Mouse (Mus musculus): Measurements from ENCODE around the gene Tlr9.
A peak's percentile ranks its signal among the peaks of the same experiment; 100 is the strongest.

The Tlr9 gene

DNA sequence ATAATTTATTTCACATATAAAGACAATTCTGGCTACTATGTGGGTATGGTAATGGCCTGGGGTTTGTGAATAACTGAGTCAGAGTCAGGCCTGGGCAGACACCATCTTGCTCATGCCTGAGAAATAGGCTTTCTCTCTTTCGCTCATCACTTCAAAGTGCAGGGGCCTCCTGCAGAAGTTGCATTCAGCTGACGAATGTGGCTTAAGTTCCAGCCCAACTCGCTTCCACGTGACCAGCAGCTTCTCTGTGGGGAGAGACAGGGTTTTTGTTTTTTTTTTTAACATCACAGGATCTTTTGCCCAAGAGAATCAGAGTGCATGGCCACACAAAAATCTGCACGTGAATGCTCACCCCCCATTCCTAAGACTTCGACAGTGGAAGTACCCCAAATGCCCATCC is 11.6 kb downstream of the Tlr9 start:
- no peak for DNase-seq

DNA sequence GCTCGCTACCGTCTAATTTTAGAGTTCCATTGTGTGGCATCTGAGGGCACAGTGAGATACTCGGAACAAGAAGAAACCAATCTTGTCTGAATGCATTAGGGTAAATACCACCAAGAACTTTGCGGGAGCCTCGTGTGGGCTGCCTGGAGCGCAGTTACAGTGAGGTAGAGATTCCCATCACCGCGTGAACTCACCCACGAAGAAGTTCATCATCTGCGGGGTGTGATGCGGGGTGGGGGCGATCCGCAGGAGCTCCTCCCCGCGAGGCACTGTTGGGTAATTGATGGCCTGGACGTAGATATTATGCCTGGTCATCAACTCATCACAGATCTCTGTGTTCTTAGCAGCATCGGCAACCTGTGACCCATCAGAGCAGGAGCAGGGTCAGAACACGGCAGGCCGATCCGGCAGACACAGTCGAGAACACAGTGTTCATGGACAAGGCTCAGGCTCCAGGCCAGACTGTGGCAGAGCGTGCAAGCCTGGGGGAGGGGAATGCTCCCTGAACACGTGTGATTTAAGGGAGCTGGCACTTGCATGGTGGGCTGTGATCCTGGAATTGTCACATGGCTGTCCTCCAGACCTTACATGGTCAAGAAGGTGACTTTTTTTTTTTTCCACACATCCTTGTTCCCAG is 12.9 kb downstream of the Tlr9 start:
- DNase-seq: no peak

DNA sequence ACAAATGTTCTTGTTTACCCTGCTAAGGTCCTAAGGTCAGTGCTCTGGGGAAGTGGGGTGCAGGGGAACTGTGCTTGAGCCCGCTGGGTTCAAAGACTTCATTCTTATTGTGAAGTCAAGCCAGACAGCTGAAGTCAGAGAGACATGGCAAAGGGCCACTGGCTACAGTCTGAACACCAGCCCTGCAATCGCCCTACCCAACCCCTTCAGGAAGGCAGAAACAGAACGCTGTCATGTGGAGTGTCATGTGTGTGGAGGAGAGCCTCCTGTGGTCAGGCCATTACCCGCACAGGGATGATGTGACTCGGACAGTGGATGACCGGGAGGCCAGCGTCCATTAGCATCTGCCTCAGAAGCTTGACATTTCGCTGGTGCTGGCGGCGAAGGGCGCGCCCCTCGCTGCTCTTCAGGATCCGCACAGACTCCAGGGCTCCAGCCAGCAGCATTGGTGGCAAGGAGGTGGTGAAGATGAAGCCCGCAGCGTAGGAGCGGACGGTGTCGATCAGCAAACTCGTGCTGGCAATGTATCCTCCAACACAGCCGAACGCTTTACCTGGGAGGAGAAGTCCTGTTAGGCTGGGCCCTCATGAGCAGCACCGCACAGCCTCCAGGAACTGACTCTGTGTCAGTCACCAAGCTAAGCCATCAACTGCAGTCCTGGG is 13.9 kb downstream of the Tlr9 start:
- no peak for DNase-seq

DNA sequence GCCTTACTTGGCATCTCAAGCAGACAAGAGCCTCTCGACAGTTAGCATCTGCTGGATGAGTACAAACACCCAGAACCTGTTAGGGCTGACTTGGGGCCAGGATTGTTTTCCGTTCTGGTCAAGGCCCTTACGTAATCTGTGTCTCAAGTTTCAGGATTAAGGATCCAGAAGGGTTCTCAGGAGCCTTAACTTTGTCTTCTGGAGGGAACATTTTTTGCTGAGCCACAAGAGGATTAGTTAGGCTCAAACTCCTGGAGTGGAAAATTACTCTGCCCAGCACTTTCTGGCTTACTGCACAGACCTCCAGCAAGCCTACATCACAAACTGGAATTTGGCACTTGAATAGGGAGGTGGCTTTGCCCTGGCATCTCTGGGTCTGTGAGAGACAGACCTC is 14.4 kb downstream of the Tlr9 start:
- DNase-seq: no peak

DNA sequence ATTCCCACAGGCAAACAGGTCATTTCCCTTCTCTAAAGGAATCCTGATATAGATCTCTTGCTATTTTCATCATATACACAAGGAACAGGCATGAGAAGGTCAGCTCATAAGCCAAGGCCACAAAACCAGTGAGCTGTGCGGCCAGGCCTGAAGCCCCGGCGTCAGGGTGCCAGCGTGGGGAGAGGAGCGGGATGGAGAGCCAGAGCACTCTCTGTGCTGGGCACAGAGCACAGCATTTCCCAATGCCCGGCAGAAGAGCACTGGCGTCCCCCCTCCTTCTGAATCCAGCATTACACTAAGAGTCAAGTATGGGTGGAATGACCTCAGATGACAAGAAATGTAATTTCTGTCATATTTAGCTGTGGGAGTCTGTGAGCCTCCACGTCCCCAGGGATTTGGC is 15.0 kb downstream of the Tlr9 start:
- no peak for DNase-seq

DNA sequence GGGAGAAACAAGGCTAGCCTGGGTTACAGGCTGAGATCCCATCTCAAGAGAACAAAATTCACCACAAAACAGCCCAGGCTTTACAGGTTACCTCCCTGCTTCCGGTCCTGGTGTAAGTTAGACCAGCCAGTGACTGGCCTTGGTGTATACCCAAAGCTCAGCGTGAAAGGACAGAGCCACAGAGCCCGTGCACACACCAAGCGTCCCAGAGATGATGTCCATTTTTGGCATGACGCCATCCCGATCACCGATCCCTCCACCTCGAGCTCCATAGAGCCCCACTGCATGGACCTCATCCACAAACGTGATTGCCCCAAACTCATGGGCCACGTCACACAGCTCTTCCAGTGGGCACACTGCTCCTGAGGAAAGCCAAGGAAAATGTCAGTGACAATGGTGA is 15.5 kb downstream of the Tlr9 start:
- DNase-seq: no peak

DNA sequence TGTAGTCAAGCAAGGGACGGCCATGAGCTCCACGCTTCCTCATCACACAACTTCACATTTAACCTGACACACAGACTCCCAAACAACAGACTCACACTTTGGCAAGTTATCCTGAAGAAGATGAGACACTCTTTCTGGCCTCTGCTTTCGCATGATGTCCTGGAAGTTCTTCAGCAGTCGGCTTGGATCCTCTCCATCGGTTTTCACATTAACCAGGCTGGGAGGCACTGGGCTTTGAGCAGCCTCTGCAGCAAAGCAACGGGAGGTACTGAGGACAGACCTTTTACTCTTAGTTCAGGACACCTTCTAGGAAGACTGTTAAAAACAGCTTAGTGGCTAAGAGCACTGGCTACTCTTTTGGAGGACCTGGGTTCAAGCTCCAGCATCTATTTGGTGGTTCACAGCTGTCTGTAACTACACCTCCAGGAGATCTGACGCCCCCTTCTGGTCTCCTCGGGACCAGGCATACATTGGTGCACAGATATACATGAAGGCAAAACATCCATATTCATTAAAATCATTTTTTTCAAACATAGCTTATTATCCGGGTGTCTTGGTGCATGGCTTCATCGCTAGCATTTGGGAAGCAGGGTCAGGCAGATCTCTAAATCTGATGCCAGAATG is 19.3 kb downstream of the Tlr9 start:
- no peak for DNase-seq

DNA sequence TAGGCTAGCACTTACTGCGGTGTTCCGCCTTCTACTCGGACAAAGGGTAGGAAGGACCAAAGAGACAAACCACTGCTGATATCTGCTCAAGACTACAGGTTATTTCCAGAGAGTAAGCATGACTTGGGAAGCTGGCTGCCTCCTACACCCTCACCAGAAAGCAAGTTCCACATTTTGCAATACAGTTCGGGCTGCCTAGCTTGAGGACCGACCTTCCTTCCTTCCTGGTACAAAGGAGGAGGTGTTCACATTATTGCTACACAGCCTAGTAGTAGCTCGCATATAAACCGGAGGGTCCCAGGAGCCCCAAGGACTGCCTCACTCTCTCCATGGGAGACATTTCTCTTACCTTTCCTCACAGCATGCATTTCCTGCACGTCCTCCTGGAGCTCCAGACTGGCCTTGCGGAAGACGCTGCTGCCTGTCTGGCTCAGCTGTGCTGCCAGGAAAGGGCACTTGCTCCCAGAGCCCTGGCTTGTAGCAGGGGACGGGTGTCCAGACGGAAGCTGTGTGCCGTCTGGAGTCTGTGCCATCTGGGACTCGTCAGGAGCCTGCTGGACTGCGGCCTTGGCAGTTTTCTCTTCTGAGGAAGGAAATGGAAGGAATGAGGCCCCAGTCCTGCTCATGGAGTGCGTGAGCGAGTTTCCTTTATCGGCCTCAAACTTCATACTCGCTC is 20.6 kb downstream of the Tlr9 start:
- peak; percentile 77 for DNase-seq

DNA sequence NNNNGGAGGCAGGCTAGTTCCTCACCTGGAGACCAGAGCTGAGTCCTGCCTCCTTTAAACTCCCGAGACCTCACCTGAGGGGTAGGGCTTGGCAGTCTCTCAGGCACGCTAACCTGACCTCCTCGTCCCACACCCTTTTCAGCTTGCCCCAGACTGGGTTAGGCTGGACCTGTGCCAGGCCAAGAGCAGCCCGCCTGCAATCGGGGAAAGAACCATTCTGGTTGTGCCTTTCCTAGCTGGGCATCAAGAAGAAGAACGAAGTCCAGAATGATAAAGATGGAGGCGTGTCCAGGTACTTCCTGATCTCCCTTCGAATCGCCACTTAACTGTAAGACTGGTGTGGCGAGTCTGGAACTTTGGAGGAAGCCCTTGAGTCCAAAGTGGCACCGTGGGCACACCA is 27.2 kb downstream of the Tlr9 start:
- no peak for DNase-seq

DNA sequence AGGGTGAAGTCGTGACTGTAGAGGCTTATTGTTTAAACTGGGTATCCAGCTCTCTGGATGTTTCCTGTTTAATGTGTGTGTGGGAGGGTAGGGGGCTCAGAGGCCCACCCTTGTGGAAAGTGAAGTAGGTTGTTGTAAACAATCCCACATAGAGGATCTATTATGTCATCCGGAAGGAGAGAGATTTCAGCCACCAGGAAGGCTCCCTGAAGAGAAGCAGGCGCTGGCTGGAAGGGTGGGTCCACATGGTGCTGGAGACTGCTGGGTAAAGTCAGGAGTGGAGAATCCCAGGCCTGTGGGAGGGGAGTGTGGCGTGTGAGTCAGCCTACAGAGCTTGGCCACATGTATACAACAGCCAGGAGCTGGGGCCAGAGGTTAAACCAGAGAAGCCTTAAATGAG is 27.8 kb downstream of the Tlr9 start:
- no peak for DNase-seq

DNA sequence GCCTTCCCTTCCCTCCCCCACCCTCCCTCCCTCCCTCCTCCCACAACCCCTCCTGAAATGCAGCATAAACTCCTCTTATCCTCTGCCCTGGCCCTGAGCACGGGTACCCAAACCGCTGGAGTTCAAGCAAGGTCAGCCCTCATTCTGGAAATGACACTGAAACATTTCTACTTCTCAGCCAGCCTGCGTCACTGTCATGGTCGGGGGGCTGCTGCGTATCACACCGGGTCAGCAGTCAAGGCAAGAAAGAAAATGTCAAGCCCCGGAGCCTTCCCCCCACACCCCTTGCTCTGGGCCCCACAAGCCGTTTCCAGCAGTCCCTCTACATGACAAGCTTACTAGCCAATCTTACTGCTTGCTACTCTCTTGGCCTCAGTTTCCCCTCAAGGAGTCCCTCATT is 28.7 kb downstream of the Tlr9 start:
- DNase-seq: no peak

DNA sequence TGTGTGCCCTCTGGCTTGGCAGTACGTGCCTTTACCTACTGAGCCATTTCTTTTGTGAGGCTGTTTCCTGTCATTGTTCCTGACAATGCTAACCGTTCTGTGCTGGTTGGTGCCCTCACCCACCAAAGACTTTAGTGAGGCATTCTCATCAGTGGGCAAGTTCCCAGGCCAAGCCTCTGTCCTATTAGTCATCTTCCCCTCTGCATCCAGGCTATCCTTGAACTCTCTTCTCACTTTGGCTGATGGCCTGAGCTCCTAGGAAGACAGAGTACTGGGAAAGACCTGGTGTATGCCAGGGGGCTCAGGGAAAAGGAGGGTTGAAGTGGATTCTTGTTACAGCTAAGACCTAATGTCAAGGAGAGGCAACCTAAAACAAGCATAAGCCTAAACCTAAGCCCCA is 31.6 kb downstream of the Tlr9 start:
- DNase-seq: no peak

DNA sequence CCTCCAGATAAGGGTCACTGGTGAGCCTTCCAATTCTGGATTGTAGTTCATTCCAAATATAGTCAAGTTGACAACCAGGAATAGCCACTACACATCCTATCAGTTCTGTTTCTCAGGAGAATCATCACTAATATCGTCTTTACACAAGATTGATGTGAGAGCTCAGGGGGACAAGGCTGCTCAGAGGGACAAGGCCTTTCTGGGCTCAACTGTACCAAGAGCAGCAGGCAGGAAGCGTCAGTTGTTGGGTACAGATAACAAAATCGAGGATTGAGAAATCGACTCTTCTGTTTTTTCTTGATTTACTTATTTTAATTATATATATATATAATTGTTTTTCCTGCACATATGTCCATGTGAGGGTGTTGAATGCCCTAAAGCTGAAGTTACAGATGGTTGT is 36.0 kb downstream of the Tlr9 start:
- no peak for DNase-seq

DNA sequence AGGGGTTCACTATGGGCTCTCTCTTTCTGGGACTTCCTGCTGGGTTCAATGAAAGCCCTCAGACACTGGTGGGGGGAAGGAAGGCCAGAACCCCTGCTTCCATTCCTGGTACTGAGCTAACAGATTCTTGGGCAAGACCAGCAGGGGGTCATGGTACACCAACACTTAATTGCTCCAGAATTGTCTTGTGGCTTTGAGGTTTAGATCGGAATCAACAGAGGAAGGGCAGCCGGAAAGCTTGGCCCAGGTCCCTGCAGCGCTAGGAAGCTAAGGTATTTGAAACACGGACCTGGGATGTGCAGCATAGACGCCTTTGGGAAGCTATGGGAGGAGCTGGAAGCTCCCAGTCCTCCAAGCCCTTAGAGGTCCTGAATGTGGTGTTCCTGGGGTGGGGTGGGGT is 36.6 kb downstream of the Tlr9 start:
- no peak for DNase-seq

DNA sequence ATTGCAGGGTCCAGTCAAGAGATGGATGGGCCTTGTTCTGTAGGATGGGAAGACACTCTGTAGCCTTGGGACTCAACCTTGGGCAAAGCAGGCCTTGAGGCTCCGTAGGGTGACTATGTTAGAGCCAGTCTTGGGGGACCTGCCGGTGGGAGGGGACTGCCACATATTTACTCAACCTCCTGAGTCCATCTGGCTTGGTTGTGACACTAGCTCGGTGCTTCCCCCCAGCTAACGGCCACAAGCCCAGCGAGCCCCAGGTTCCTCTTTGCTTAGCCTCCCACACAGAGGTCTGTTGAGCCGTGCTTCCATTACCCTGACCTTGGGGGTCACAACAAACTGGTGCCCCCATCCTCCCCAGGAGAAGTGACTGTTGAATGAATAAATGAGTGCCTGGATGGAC is 38.7 kb downstream of the Tlr9 start:
- DNase-seq: no peak

DNA sequence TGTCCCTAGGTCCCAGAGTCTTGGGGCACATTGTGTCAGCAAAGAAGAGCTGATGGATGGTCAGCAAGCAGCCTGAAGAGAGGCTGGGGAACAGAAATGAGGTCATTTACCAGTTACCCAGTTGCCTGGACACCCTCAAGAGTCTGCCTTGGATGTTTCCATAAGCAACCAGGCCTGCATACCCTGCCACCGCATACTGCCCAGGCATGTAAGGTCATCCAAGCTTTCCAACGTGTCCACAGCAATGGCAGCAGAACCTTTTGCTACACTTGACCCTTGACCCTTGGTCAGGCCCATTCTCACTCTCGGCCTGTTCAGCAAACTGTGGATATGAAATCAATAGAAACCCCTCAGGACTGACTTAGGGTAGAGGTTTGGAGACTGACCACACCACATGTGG is 39.1 kb downstream of the Tlr9 start:
- DNase-seq: no peak

DNA sequence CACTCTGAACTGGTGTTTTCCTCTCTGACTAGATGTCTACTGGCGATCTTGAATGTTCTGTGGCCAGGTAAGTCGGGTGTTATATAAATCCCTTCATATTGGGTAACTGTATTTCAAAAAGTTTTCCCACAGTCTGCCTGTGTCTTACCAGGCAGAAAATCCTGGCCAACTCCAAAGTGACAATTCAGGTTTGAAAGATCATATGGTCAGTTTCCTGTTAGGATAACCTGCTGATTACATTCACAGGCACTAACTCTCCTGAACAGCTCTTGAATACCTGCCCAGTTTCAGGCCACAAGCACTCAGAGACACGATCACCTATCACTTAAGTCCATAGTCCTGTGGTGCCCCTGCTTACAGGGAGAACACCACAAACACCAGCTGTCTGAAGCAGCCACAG is 39.7 kb downstream of the Tlr9 start:
- no peak for DNase-seq

DNA sequence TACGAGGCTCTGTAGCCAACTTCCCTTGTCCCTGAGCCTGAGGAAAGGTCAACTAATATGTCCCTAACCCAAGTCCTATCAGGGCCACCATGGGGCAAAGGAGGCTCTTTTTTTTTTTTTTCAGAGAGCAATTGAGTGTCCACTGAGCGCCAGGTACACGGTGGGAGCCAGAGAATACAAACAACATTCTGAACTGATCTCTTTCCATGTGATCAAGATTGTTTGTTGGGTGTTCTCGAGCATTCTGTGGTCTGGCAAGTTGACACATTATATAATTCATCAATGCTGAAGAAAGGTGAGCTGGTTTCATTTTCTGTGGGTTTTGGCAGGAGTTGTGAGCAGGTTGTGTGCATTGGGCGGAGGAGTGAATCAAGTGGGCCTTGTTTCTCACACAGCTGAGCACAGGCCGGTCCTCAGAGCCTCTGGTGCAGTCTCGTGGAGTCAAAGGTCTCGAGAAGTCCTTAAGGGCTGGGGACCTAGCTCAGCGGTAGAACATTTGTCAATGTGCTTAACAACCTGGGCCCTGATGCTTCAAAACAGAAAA is 41.1 kb downstream of the Tlr9 start:
- no peak for DNase-seq

DNA sequence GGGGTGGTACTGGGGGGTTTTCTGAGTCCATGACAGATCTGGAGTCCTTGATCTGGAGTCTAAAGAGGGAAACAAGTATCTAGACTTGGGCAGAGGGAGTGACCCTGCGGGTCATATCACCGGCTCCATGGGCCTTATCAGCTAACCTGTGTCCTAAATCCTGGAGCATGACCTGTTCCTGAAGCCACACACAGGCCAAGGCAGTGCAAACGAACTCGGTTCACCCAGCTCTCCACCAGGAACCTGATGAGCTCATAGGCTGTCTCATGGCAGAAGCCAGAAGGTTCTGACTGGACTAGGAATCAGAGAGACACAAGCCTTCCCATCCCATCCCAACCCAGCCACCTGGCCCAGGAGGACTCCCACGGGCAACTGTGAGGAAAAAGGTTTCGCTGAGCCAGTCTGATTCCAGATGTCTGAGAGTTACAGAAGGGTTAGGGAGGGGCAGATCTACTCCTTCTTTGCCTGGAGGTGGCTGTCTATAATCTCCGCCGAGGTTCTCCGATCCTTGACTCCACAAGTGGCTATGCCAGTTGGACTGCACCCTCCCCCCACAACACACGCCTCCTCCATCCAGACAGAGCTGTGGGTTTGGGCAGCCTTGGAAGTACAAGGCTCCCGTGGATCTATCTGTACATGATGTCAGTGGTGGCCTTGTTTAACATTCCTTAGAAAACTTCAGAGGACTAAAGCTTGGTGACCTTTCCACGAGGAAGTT is 43.1 kb downstream of the Tlr9 start:
- no peak for DNase-seq

DNA sequence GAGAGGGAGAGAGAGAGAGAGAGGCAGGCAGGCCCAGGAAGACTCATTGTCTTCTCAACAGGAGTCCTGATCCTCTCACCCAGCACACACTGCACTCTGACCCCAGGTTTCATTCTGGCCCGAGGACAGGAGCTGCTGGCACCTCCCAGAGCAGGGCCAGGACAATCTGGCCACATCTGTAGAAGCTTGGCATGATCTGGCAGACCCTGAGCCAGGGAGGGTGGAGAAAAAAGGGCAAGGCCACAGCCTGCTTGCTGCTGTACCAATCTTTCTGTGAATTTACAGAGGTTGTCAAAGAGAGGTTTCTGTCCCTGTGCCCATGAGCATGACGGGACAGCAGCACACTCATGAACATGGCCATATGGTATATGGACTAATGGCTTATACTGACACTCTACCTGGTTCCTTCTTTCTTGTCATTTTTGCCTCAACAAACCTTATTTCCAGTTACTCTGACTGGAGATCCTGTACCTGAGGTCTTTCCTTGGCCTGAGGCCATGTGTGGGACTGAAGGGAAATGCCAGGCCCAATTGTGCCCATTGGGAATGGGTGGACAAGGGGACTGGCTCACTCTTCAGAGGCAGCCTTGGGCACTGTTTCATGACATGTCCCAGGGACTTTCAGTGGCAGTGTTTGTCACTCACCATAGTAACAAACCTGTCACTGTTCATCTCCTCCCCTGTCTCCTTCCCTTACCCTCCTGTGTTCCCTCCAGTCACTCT is 44.7 kb downstream of the Tlr9 start:
- DNase-seq: no peak

DNA sequence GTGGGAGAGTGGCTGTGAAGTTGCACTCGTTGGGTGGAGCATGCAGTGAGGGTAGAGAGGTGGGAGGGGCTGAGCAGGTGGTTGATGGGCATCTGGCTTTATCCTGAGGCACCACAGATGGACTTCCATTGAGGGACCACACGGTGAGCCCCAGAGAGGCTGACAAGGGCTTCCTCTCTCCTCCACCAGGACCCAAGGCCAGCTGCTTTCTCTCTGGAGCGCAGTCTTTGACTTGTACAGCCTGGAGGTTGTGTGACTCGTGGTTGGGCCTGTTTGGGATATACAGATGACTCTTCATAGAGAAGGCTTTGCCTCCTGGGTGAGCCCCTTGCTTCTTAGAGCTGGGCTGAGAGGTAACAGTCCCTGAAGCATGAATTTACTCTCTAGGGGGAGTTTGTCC is 46.0 kb downstream of the Tlr9 start:
- DNase-seq: no peak

DNA sequence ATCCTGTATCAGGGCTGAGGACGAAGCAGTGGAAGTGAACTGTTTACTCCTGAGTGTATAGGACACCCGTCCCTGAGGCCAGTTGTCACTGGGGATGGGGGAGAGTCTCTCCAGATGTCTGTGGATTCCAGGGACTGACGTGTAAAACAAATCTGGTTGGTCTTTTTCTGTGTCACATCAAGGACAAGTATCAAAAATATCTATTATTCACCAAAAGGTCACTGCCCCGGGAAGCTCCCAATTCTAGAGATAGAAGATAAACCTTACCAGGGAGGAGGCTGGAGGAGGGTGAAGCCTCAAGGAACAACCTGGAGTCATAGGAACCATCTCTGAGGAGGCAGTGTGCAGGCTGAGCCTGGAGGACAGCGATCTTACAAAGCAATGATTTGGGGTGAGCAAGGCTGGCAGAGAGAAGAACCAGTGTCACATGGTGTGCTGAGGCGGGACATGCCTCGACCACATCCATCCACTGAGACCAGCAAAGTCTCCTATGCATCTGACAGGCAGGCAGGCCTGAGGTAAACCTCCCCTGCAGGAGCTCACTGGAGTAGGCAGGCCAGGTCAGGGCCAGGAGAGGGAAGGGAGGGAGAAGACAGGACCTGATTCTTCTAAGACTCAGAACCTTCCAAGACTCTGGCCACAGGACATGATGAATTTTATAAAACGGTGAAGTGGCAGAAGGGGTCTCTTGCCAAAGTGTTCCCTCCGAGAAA is 46.8 kb downstream of the Tlr9 start:
- no peak for DNase-seq

Measured in cerebellum, adult 11 months (tissue).